Mouse (Mus musculus) heart, embryonic 16.5 days (tissue): Measurements from ENCODE around the gene Car15. TPM values are rescaled to one million over a fixed set of nuclear protein-coding genes. Genes with fewer than 3 reads are reported as not detected.

Experiments
- ATAC-seq: fragments of 200-750 bp; cut with Nextera tagmentation; replicated peaks from 2 replicates; pipeline ENCODE4 v1.8.0; 2017; ENCODE audit warnings: moderate number of reproducible peaks; ENCODE audit not compliant: insufficient read depth, low FRiP score; ENCODE audit errors: extremely low read depth
- H3K27ac ChIP-seq: fragments of 300-500 bp; sonication (generic); 2 replicates; pipeline ENCODE4 v1.5.1; 2014; ENCODE audit warnings: mild to moderate bottlenecking, low read length, control low read depth, moderate library complexity
- H3K27me3 ChIP-seq: fragments of 300-500 bp; sonication (generic); 2 replicates; pipeline ENCODE4 v1.6.1; 2014; ENCODE audit warnings: low read length, mixed read lengths; ENCODE audit not compliant: control insufficient read depth, insufficient read depth
- H3K36me3 ChIP-seq: fragments of 300-500 bp; sonication (generic); 2 replicates; pipeline ENCODE4 v1.6.1; 2014; ENCODE audit not compliant: control insufficient read depth, insufficient read depth
- H3K4me1 ChIP-seq: fragments of 300-500 bp; sonication (generic); 2 replicates; pipeline ENCODE4 v1.6.1; 2014; ENCODE audit warnings: low read length, mixed read lengths; ENCODE audit not compliant: control insufficient read depth, insufficient read depth
- H3K4me2 ChIP-seq: fragments of 300-500 bp; sonication (generic); 2 replicates; pipeline ENCODE4 v1.6.1; 2014; ENCODE audit warnings: low read depth, mild to moderate bottlenecking, control low read depth, low read length
- H3K4me3 ChIP-seq: fragments of 300-500 bp; sonication (generic); 2 replicates; pipeline ENCODE4 v1.5.1; 2014; ENCODE audit warnings: mild to moderate bottlenecking, control low read depth, low read length
- H3K9ac ChIP-seq: fragments of 300-500 bp; sonication (generic); 2 replicates; pipeline ENCODE4 v1.6.1; 2014; ENCODE audit warnings: low read length, control low read depth
- H3K9me3 ChIP-seq: fragments of 300-500 bp; sonication (generic); replicated peaks from 2 replicates; pipeline ENCODE4 v1.6.1; 2016; ENCODE audit warnings: low read length; ENCODE audit not compliant: control insufficient read depth
- WGBS: fragments of 180-500 bp; shearing (Covaris S2); extraction: QIAGEN DNeasy Blood & Tissue Kit; methylation state at CpG from one replicate; pipeline ENCODE4 v1.1.7; 2014; 5-methylcytosine and 5-hydroxymethylcytosine counted together
- polyA plus RNA-seq: library from polyadenylated mRNA; unstranded; fragments of >200 nt; fragmentation: Nextera tagmentation; extraction: Ambion mirVana; gene quantifications from 2 replicates; pipeline ENCODE4 v1.2.1, GENCODE M21; 2015

Car15 gene
- 2.0 and 2.6 TPM in 2 replicates for polyA plus RNA-seq

DNA sequence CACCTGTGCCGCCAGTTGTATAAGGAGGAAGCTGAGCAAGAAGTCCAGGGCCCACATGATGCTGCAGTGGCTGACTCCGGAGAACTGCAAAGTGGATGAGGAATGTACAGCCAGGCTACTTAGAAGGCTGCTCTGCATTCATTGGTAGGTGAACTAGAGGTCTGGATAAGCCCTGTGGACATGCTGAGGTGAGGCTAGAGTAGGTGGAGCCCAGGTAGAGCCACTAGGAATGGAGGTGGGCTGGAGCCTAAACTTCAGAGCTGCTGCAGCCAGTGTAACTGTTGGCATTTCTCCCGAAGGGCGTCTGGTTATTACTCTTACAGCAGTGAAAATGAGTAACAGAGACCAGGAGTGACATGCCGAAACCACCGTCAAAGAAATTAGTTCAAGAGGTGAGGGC lies at the start of gene Car15:
TSS of gene Car15 (minus strand) at position 314 of the 400 bp plus-strand sequence.
- no peaks in the 10 kb centered on the region for H3K9me3 ChIP-seq
- H3K27me3 ChIP-seq: peaks cover 41% of the 10 kb centered on the region
- peaks cover 19% of the 10 kb centered on the region for H3K36me3 ChIP-seq
- H3K27ac ChIP-seq: no peak within 1 kb of the TSS
- no peak for ATAC-seq
- H3K4me2 ChIP-seq: no peak within 1 kb of the TSS
- no peak within 1 kb of the TSS for H3K9ac ChIP-seq
- no peaks in the 10 kb centered on the region for H3K4me1 ChIP-seq
- no peak within 1 kb of the TSS for H3K4me3 ChIP-seq
- WGBS: 79% methylated on average over 6 of the region's 6 CpGs

DNA sequence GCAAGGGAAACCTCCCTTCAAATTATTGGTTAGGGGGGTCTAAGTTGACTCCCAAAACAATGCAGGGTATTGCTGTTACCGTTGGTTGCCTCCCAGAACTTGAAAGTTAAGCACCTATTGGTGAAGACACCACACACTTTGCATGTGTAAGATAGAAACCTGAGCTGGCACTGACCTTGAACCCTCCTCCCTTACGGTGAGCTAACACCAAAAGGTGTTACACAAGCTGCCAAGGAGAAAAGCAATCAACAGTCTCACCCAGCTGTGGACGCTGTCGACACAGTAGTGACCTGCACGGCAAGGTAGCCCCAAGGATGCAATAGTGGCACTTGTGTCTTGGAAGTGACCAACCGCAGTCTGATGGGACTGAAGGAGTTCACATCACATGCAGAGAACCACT lies 46.0 kb upstream of the Car15 start:
- 62% methylated on average over 6 of the region's 6 CpGs for WGBS
- Histone ChIP-seq H3K9ac (no peak overlapping the region), H3K27me3 (no peaks in the 10 kb centered on the region), H3K36me3 (no peaks in the 10 kb centered on the region), H3K4me3 (no peak overlapping the region), H3K4me1 (peaks cover 7% of the 10 kb centered on the region), H3K4me2 (no peak overlapping the region), H3K27ac (no peak overlapping the region), H3K9me3 (no peaks in the 10 kb centered on the region)
- ATAC-seq: no peak

DNA sequence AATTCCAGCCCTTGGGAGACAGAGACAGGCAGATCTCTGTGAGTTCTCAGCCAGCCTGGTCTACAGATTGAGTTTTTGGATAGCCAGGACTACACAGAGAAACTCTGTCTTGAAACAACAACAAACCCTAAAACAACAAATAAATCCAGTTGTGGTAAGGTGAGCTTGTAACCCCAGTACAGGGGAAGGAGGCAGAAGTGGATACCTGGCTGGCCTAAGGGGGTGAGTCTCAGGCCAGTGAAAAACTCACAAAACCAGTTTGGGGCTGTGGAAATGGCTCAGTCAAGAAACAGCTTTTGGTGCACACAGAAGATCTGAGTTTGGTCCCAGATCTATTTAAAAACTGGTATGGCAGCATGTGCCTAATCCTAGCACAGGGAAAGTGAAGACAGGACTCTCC lies 44.0 kb upstream of the Car15 start:
- Histone ChIP-seq H3K9ac (no peak overlapping the region), H3K4me2 (no peak overlapping the region), H3K36me3 (no peaks in the 10 kb centered on the region), H3K27me3 (no peaks in the 10 kb centered on the region), H3K27ac (no peak overlapping the region), H3K4me3 (no peak overlapping the region), H3K4me1 (peaks cover 7% of the 10 kb centered on the region), H3K9me3 (no peaks in the 10 kb centered on the region)
- ATAC-seq: no peak

DNA sequence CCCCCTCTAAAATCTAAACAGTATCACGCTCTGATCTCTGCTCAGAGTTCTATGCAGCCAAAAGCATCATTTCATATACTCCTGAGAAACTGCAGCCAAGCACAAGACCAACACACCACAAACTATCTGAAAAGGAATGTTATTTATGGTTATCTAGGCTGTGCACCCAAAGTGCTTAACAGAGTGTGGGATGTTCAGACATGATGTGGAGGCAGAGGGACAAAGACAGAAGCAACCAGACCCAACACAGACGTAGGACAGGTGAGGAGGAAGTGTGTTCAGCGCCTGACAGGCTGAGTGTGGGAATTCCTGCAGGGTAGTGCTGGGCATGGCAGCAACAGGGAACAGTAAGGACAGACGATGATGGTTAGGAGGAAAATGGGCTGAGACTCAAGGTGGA lies 41.4 kb upstream of the Car15 start:
- no peak overlapping the region for H3K4me3 ChIP-seq
- no peak overlapping the region for H3K27ac ChIP-seq
- 82% methylated on average over 4 of the region's 4 CpGs for WGBS
- ATAC-seq: no peak
- H3K36me3 ChIP-seq: no peaks in the 10 kb centered on the region
- no peaks in the 10 kb centered on the region for H3K9me3 ChIP-seq
- H3K9ac ChIP-seq: no peak overlapping the region
- H3K4me1 ChIP-seq: peaks cover 10% of the 10 kb centered on the region
- no peaks in the 10 kb centered on the region for H3K27me3 ChIP-seq
- no peak overlapping the region for H3K4me2 ChIP-seq

- Histone ChIP-seq H3K9ac (no peak overlapping the region), H3K27ac (no peak overlapping the region), H3K4me1 (peaks cover 18% of the 10 kb centered on the region), H3K9me3 (no peaks in the 10 kb centered on the region), H3K4me2 (no peak overlapping the region), H3K4me3 (no peak overlapping the region), H3K27me3 (no peaks in the 10 kb centered on the region), H3K36me3 (no peaks in the 10 kb centered on the region)
- 100% methylated on average over 1 of the region's 1 CpGs for WGBS
- ATAC-seq: no peak
Measured at GRCm38 (mm10) chr16:17876096-17876495, 37.9 kb upstream of the Car15 start.

DNA sequence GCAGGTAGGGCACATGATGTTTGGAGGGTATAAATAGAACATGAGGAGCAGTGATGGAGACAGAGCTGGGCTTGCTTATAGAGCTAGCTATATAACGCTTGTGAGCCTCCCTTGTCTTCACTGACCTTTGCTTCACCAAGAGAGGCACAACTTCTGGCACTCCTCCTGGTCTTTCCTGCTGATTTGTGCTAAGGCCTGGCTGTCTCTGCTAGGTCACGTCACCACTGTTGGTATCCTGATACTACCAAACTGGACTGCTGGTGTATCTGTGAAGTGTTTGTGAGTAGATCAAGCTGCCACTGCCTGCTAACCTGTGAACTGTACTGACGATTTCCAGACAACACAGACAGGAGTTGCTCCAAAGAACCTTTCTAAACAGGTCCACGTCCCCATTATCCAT lies 37.0 kb upstream of the Car15 start:
- peak; percentile 76 for ATAC-seq
- WGBS: 32% methylated on average over 4 of the region's 4 CpGs
- Histone ChIP-seq H3K4me2 (no peak overlapping the region), H3K27ac (peak overlapping the region; percentile 70), H3K36me3 (0 out of 2 replicates have a peak, but pooled peaks cover 3% of the 10 kb centered on the region), H3K27me3 (no peaks in the 10 kb centered on the region), H3K9me3 (no peaks in the 10 kb centered on the region), H3K4me3 (no peak overlapping the region), H3K4me1 (peaks cover 18% of the 10 kb centered on the region), H3K9ac (no peak overlapping the region)

- WGBS: 32% methylated on average over 4 of the region's 4 CpGs
- no peak overlapping the region for H3K4me2 ChIP-seq
- peaks cover 18% of the 10 kb centered on the region for H3K4me1 ChIP-seq
- no peak overlapping the region for H3K9ac ChIP-seq
- no peak overlapping the region for H3K4me3 ChIP-seq
- H3K9me3 ChIP-seq: no peaks in the 10 kb centered on the region
- 0 out of 2 replicates have a peak, but pooled peaks cover 3% of the 10 kb centered on the region for H3K36me3 ChIP-seq
- H3K27me3 ChIP-seq: no peaks in the 10 kb centered on the region
- ATAC-seq: no peak
- no peak overlapping the region; the same call in 1 of the 2 replicates for H3K27ac ChIP-seq
Measured at GRCm38 (mm10) chr16:17872995-17873394, 34.8 kb upstream of the Car15 start.

DNA sequence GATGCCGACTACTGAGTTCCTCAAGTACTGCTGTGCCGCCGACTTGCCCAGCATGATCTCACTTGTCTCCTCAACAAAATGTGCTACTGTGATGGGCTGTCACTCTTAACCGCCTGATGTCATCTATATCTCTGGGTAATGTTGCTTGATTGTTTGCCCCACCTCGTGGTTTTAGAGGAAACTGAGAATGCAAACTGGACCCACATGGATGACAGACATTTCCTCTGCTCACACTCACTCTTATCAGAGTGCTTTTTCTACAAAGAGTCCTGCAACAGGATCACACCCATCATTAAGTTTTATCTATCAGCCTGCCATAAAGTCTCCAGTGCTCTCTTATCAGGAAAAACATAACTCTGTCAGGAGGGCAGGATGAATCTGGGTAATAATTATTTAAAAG lies 33.1 kb upstream of the Car15 start:
- Histone ChIP-seq H3K27ac (no peak overlapping the region), H3K36me3 (0 out of 2 replicates have a peak, but pooled peaks cover 3% of the 10 kb centered on the region), H3K9me3 (no peaks in the 10 kb centered on the region), H3K27me3 (no peaks in the 10 kb centered on the region), H3K4me3 (no peak overlapping the region), H3K9ac (no peak overlapping the region), H3K4me2 (no peak overlapping the region), H3K4me1 (peaks cover 18% of the 10 kb centered on the region)
- ATAC-seq: no peak
- 44% methylated on average over 5 of the region's 5 CpGs for WGBS

GRCm38 (mm10) chr16:17865770-17866169 lies 27.6 kb upstream of the Car15 start:
- ATAC-seq: no peak
- no peak overlapping the region for H3K4me2 ChIP-seq
- H3K36me3 ChIP-seq: 0 out of 2 replicates have a peak, but pooled peaks cover 5% of the 10 kb centered on the region
- no peak overlapping the region for H3K4me3 ChIP-seq
- no peak overlapping the region for H3K27ac ChIP-seq
- H3K9ac ChIP-seq: no peak overlapping the region
- no peaks in the 10 kb centered on the region; the same call in 1 of the 2 replicates for H3K4me1 ChIP-seq
- no peaks in the 10 kb centered on the region for H3K9me3 ChIP-seq
- 72% methylated on average over 6 of the region's 6 CpGs for WGBS
- no peaks in the 10 kb centered on the region for H3K27me3 ChIP-seq
